Mouse (Mus musculus): ENCODE data around the gene Gtf2a1l. TPM values are rescaled to one million over a fixed set of nuclear protein-coding genes. Genes with fewer than 3 reads are reported as not detected.

Gtf2a1l gene
- 0.05 and 0.23 TPM in 2 replicates for polyA plus RNA-seq (2012; rRNA removed)
- polyA plus RNA-seq (2014; fragmentation: Nextera tagmentation; extraction: Ambion mirVana): 0.15 TPM in 1 of 2 replicates, not detected in the other

- Histone ChIP-seq H3K9ac (ENCODE audit: low read depth, low read length, severe bottlenecking) (no peak within 1 kb of the TSS), H3K4me3 (replicated peaks; ENCODE audit: low read length) (peak within 1 kb of the TSS; percentile 22), H3K9me3 (ENCODE audit: control insufficient read depth, low read length) (no peaks in the 10 kb centered on the region), H3K27ac (replicated peaks; ENCODE audit: low read depth, low read length) (no peak within 1 kb of the TSS), H3K4me1 (ENCODE audit: control insufficient read depth, insufficient read depth, low read length) (peaks cover 10% of the 10 kb centered on the region; the same call in 1 of the 2 replicates), H3K36me3 (ENCODE audit: control insufficient read depth, insufficient read depth, low read length) (no peaks in the 10 kb centered on the region), H3K27me3 (ENCODE audit: control insufficient read depth, insufficient read depth, low read length) (no peaks in the 10 kb centered on the region), H3K4me2 (replicated peaks; ENCODE audit: low read depth, low read length, severe bottlenecking) (peak within 1 kb of the TSS; percentile 41)
- DNase-seq (ENCODE audit: low spot score) (no peak), ATAC-seq (ENCODE audit: low FRiP score, low read depth) (0 out of 2 replicates have a peak, but pooled peaks have one; percentile 30)
- WGBS: 24% methylated on average over 21 of the region's 21 CpGs
- TF ChIP-seq POLR2A (IDR thresholded peaks at IDR 0.05; ENCODE audit: borderline replicate concordance, extremely low read depth, insufficient read depth, insufficient read length): no peak
Measured at GRCm38 (mm10) chr17:88668452-88668851, at the start of gene Gtf2a1l. Gene Gtf2a1l (plus strand): TSS chr17:88668660.

GRCm38 (mm10) chr17:88620935-88621334 is 47.5 kb upstream of the Gtf2a1l start:
- no peak for TF ChIP-seq POLR2A (IDR thresholded peaks at IDR 0.05; ENCODE audit: borderline replicate concordance, extremely low read depth, insufficient read depth, insufficient read length)
- 38% methylated on average over 4 of the region's 4 CpGs for WGBS
- peaks cover 15% of the 10 kb centered on the region; the same call in 1 of the 2 replicates for H3K36me3 ChIP-seq (ENCODE audit: control insufficient read depth, insufficient read depth, low read length)
- ATAC-seq (ENCODE audit: low FRiP score, low read depth) (no peak), DNase-seq (ENCODE audit: low spot score) (peak; percentile 30)
- H3K27me3 ChIP-seq (ENCODE audit: control insufficient read depth, insufficient read depth, low read length): no peaks in the 10 kb centered on the region
- no peaks in the 10 kb centered on the region for H3K9me3 ChIP-seq (ENCODE audit: control insufficient read depth, low read length)
- H3K4me2 ChIP-seq (replicated peaks; ENCODE audit: low read depth, low read length, severe bottlenecking): no peak overlapping the region
- H3K27ac ChIP-seq (replicated peaks; ENCODE audit: low read depth, low read length): peak overlapping the region; percentile 1; the same call in 1 of the 2 replicates
- peaks cover 11% of the 10 kb centered on the region for H3K4me1 ChIP-seq (ENCODE audit: control insufficient read depth, insufficient read depth, low read length)
- no peak overlapping the region for H3K4me3 ChIP-seq (replicated peaks; ENCODE audit: low read length)
- no peak overlapping the region for H3K9ac ChIP-seq (ENCODE audit: low read depth, low read length, severe bottlenecking)

GRCm38 (mm10) chr17:88621374-88621773 is 47.1 kb upstream of the Gtf2a1l start:
- peaks cover 15% of the 10 kb centered on the region for H3K4me1 ChIP-seq (ENCODE audit: control insufficient read depth, insufficient read depth, low read length)
- H3K9ac ChIP-seq (ENCODE audit: low read depth, low read length, severe bottlenecking): no peak overlapping the region
- no peaks in the 10 kb centered on the region for H3K27me3 ChIP-seq (ENCODE audit: control insufficient read depth, insufficient read depth, low read length)
- H3K4me2 ChIP-seq (replicated peaks; ENCODE audit: low read depth, low read length, severe bottlenecking): no peak overlapping the region
- WGBS: 89% methylated on average over 3 of the region's 3 CpGs
- H3K9me3 ChIP-seq (ENCODE audit: control insufficient read depth, low read length): no peaks in the 10 kb centered on the region
- TF ChIP-seq POLR2A (IDR thresholded peaks at IDR 0.05; ENCODE audit: borderline replicate concordance, extremely low read depth, insufficient read depth, insufficient read length): no peak
- H3K36me3 ChIP-seq (ENCODE audit: control insufficient read depth, insufficient read depth, low read length): peaks cover 15% of the 10 kb centered on the region; the same call in 1 of the 2 replicates
- H3K4me3 ChIP-seq (replicated peaks; ENCODE audit: low read length): no peak overlapping the region
- H3K27ac ChIP-seq (replicated peaks; ENCODE audit: low read depth, low read length): 0 out of 2 replicates have a peak overlapping the region, but pooled peaks have one; percentile 1
- DNase-seq (ENCODE audit: low spot score) (no peak), ATAC-seq (ENCODE audit: low FRiP score, low read depth) (no peak)

GRCm38 (mm10) chr17:88622711-88623110 is 45.7 kb upstream of the Gtf2a1l start:
- no peak overlapping the region for H3K27ac ChIP-seq (replicated peaks; ENCODE audit: low read depth, low read length)
- no peaks in the 10 kb centered on the region for H3K27me3 ChIP-seq (ENCODE audit: control insufficient read depth, insufficient read depth, low read length)
- no peak overlapping the region for H3K4me2 ChIP-seq (replicated peaks; ENCODE audit: low read depth, low read length, severe bottlenecking)
- peaks cover 26% of the 10 kb centered on the region for H3K4me1 ChIP-seq (ENCODE audit: control insufficient read depth, insufficient read depth, low read length)
- H3K9me3 ChIP-seq (ENCODE audit: control insufficient read depth, low read length): no peaks in the 10 kb centered on the region
- no peak overlapping the region for H3K9ac ChIP-seq (ENCODE audit: low read depth, low read length, severe bottlenecking)
- peaks cover 15% of the 10 kb centered on the region; the same call in 1 of the 2 replicates for H3K36me3 ChIP-seq (ENCODE audit: control insufficient read depth, insufficient read depth, low read length)
- TF ChIP-seq POLR2A (IDR thresholded peaks at IDR 0.05; ENCODE audit: borderline replicate concordance, extremely low read depth, insufficient read depth, insufficient read length): no peak
- H3K4me3 ChIP-seq (replicated peaks; ENCODE audit: low read length): no peak overlapping the region
- no peak for DNase-seq (ENCODE audit: low spot score)
- no peak for ATAC-seq (ENCODE audit: low FRiP score, low read depth)
- WGBS: 100% methylated on average over 1 of the region's 1 CpGs

GRCm38 (mm10) chr17:88624386-88624785 is 44.1 kb upstream of the Gtf2a1l start:
- no peak overlapping the region for H3K4me2 ChIP-seq (replicated peaks; ENCODE audit: low read depth, low read length, severe bottlenecking)
- H3K4me3 ChIP-seq (replicated peaks; ENCODE audit: low read length): no peak overlapping the region
- peaks cover 15% of the 10 kb centered on the region; the same call in 1 of the 2 replicates for H3K36me3 ChIP-seq (ENCODE audit: control insufficient read depth, insufficient read depth, low read length)
- no peaks in the 10 kb centered on the region for H3K27me3 ChIP-seq (ENCODE audit: control insufficient read depth, insufficient read depth, low read length)
- DNase-seq (ENCODE audit: low spot score): no peak
- H3K27ac ChIP-seq (replicated peaks; ENCODE audit: low read depth, low read length): no peak overlapping the region
- ATAC-seq (ENCODE audit: low FRiP score, low read depth): no peak
- H3K9me3 ChIP-seq (ENCODE audit: control insufficient read depth, low read length): no peaks in the 10 kb centered on the region
- WGBS: 93% methylated on average over 4 of the region's 4 CpGs
- TF ChIP-seq POLR2A (IDR thresholded peaks at IDR 0.05; ENCODE audit: borderline replicate concordance, extremely low read depth, insufficient read depth, insufficient read length): no peak
- peaks cover 36% of the 10 kb centered on the region for H3K4me1 ChIP-seq (ENCODE audit: control insufficient read depth, insufficient read depth, low read length)
- H3K9ac ChIP-seq (ENCODE audit: low read depth, low read length, severe bottlenecking): no peak overlapping the region
